24 mouse cellular contexts compared by ENCODE assay signal in the genomic region with DNA sequence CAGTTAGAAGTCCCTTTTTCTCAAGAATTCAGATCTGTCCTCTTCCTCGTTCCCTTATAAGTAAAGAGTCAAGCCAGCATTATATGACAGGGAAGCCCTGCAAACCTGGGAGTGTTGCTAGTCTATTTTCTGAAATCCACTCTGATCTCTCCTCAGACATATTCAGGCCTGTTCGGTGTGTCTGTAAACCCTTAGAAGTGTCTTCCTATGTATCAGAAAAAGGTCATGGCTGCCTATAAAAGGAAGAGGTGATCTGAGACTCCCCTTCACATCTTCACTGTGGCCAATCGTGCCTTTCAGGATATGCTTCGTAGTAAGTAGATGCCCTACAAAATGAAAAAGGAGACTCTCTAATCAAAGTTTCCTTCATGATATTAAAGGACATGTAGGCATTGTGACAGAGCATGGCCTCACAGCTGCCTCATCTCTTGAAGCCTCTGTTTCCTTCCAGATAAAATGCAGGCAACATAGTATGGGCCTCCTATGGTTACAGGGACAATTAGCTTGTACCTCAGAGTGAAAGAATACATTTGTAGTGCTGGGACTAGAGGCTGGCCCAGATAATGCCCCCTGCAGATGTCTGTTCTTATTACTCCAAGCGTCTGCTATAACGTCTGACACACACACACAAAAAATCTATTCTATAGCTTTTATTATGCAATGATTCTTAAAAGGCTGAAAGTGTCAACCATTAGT.
DNase-seq lines count a peak whose midpoint lies in the region; ATAC-seq lines count a peak whose summit lies in the region.
"Had no signal": no experiment of that assay in that cellular context is flagged by ENCODE, and none has a peak within 500 bp of the region (broad histone marks: within the 10 kb centered on the region; RNA-seq: fewer than 3 reads in every experiment).

No protein-coding gene starts in this region.

- H3K27me3 ChIP-seq in forebrain, embryonic 14.5 days (replicated peaks; ENCODE audit: control insufficient read depth, insufficient read depth, low read length) = no peaks in the 10 kb centered on the region
- no peaks in the 10 kb centered on the region for H3K27me3 ChIP-seq in forebrain, embryonic 10.5 days (ENCODE audit: poor library complexity, severe bottlenecking)
- H3K27me3 ChIP-seq in midbrain, embryonic 13.5 days = no peaks in the 10 kb centered on the region
- no peaks in the 10 kb centered on the region for H3K27me3 ChIP-seq in midbrain, embryonic 10.5 days (ENCODE audit: low read depth, poor library complexity, severe bottlenecking)
- H3K27me3 ChIP-seq: embryonic facial prominence, embryonic 12.5 days; embryonic facial prominence, embryonic 15.5 days; heart, embryonic 13.5 days had no signal

- peak; percentile 76 for ATAC-seq in forebrain, embryonic 14.5 days
- ATAC-seq in midbrain, embryonic 13.5 days = peak; percentile 77
- ATAC-seq: CD4-positive, CD25-positive, alpha-beta regulatory T cell, adult 4 months; hindbrain, postnatal 0 days; inflammation-experienced regulatory T-cells, adult 6 months; intestine, embryonic 16.5 days had no signal

- no peak overlapping the region for H3K9ac ChIP-seq in forebrain, embryonic 14.5 days (ENCODE audit: low read length)
- H3K9ac ChIP-seq in midbrain, embryonic 13.5 days (replicated peaks) = no peak overlapping the region
- H3K9ac ChIP-seq: embryonic facial prominence, embryonic 12.5 days; embryonic facial prominence, embryonic 15.5 days; heart, embryonic 13.5 days; hindbrain, embryonic 14.5 days had no signal

- H3K9me3 ChIP-seq in forebrain, embryonic 14.5 days (replicated peaks; ENCODE audit: control insufficient read depth, low read length) = no peaks in the 10 kb centered on the region
- H3K9me3 ChIP-seq in forebrain, embryonic 10.5 days = no peaks in the 10 kb centered on the region
- no peaks in the 10 kb centered on the region for H3K9me3 ChIP-seq in midbrain, embryonic 13.5 days
- H3K9me3 ChIP-seq in midbrain, embryonic 10.5 days (replicated peaks) = no peaks in the 10 kb centered on the region
- H3K9me3 ChIP-seq: embryonic facial prominence, embryonic 12.5 days; embryonic facial prominence, embryonic 15.5 days; heart, embryonic 10.5 days; heart, embryonic 13.5 days had no signal

- H3K4me1 ChIP-seq in forebrain, embryonic 14.5 days (ENCODE audit: control insufficient read depth, insufficient read depth, low read length) = no peaks in the 10 kb centered on the region; the same call in 1 of the 2 replicates
- no peaks in the 10 kb centered on the region for H3K4me1 ChIP-seq in forebrain, embryonic 10.5 days
- no peaks in the 10 kb centered on the region for H3K4me1 ChIP-seq in midbrain, embryonic 13.5 days (replicated peaks)
- H3K4me1 ChIP-seq in midbrain, embryonic 10.5 days = no peaks in the 10 kb centered on the region
- H3K4me1 ChIP-seq: embryonic facial prominence, embryonic 12.5 days; embryonic facial prominence, embryonic 15.5 days; heart, embryonic 10.5 days; heart, embryonic 13.5 days had no signal

- no peaks in the 10 kb centered on the region for H3K36me3 ChIP-seq in forebrain, embryonic 14.5 days (ENCODE audit: control insufficient read depth, insufficient read depth, low read length)
- H3K36me3 ChIP-seq in forebrain, embryonic 10.5 days (replicated peaks) = no peaks in the 10 kb centered on the region
- no peaks in the 10 kb centered on the region for H3K36me3 ChIP-seq in midbrain, embryonic 13.5 days
- H3K36me3 ChIP-seq in midbrain, embryonic 10.5 days = no peaks in the 10 kb centered on the region
- H3K36me3 ChIP-seq: embryonic facial prominence, embryonic 12.5 days; embryonic facial prominence, embryonic 15.5 days; heart, embryonic 10.5 days; heart, embryonic 13.5 days had no signal

- WGBS in forebrain, embryonic 14.5 days = 51% methylated on average over 6 of the region's 6 CpGs
- WGBS in forebrain, embryonic 10.5 days = 73% methylated on average over 6 of the region's 6 CpGs
- WGBS in midbrain, embryonic 13.5 days = 58% methylated on average over 6 of the region's 6 CpGs
- 80% methylated on average over 6 of the region's 6 CpGs for WGBS in midbrain, embryonic 10.5 days

- H3K27ac ChIP-seq in forebrain, embryonic 14.5 days (ENCODE audit: low read depth, low read length) = no peak overlapping the region
- H3K27ac ChIP-seq in forebrain, embryonic 10.5 days = no peak overlapping the region
- no peak overlapping the region for H3K27ac ChIP-seq in midbrain, embryonic 13.5 days
- H3K27ac ChIP-seq in midbrain, embryonic 10.5 days (replicated peaks) = no peak overlapping the region
- H3K27ac ChIP-seq: embryonic facial prominence, embryonic 12.5 days; embryonic facial prominence, embryonic 15.5 days; heart, adult 2 months; heart, embryonic 10.5 days; heart, embryonic 13.5 days; hindbrain, embryonic 14.5 days; hindbrain, postnatal 0 days had no signal

- no peak overlapping the region for H3K4me3 ChIP-seq in forebrain, embryonic 14.5 days (ENCODE audit: low read depth, low read length)
- H3K4me3 ChIP-seq in forebrain, embryonic 10.5 days = no peak overlapping the region
- no peak overlapping the region for H3K4me3 ChIP-seq in midbrain, embryonic 13.5 days (replicated peaks)
- no peak overlapping the region for H3K4me3 ChIP-seq in midbrain, embryonic 10.5 days
- H3K4me3 ChIP-seq: embryonic facial prominence, embryonic 12.5 days; embryonic facial prominence, embryonic 15.5 days; heart, adult 2 months; heart, embryonic 10.5 days; heart, embryonic 13.5 days had no signal

- DNase-seq in forebrain, embryonic 14.5 days (ENCODE audit: low spot score) = peak; percentile 49
- no peak for DNase-seq in forebrain, embryonic 10.5 days (ENCODE audit: extremely low spot score, low spot score)
- no peak for DNase-seq in midbrain, embryonic 10.5 days (ENCODE audit: low spot score)
- peak; percentile 15 for DNase-seq in retina, embryonic 14.5 days (ENCODE audit: low spot score)
- no peak for DNase-seq in retina, postnatal 1 day
- DNase-seq: adrenal gland, adult 2 months; adrenal gland, postnatal 14 days; cerebellum, adult 18-20 months; cerebellum, postnatal 14 days; gastrocnemius, postnatal 10 days; gastrocnemius, postnatal 36 days; heart, adult 2 months; heart, postnatal 14 days; heart, postnatal 4 days had no signal

- H3K4me2 ChIP-seq in forebrain, embryonic 14.5 days (ENCODE audit: low read length) = no peak overlapping the region
- H3K4me2 ChIP-seq in midbrain, embryonic 13.5 days (replicated peaks) = no peak overlapping the region
- H3K4me2 ChIP-seq: embryonic facial prominence, embryonic 12.5 days; embryonic facial prominence, embryonic 15.5 days; heart, embryonic 13.5 days; hindbrain, embryonic 14.5 days had no signal

Comparison
In these comparisons a context has a peak if more than half of its experiments do, and no peak if none do; other contexts are left out.
1. DNase-seq: peak in forebrain, embryonic 14.5 days (single experiment) and retina, embryonic 14.5 days (single experiment); none in forebrain, embryonic 10.5 days (single experiment), midbrain, embryonic 10.5 days (single experiment) and retina, postnatal 1 day (single experiment).